Mouse (Mus musculus): Measurements from ENCODE around the gene Phactr2.
A peak's percentile ranks its signal among the peaks of the same experiment; 100 is the strongest.

Gene Phactr2

DNA sequence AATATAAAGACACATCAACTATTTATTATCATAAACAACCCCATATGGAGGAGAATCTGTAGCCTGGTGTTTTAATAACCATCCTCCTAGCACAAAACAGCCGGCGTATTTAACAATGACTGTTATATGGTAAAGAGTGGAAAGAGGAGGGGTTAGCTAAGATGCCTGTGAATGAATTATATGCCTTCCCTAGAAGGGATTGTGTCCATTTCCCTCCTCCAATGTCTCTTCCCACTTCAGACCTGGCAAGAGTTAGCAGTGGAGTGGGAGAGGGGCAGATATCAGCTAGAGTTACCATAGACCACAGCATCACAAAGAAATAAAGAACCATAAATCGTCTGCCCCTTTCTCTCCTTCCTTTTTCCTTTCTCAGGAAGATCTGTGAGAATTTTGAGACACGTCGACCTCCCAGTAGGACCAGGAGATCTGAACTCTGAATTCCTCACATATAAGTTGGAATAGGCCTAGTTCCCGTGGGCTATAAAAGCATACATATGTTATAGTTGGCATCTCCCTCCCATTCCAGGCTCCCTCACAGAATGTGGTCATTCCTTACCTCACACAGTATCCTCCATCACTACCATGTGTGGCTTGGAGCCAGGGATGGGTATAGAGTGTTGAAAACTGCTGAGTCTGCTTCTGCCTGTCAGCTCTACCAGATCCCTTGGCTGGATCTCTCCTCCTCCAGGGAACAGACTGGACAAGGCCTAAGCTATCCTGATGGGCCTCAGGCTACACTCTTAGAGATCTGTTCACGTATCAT is 25.7 kb downstream of the Phactr2 start:
- DNase-seq (ENCODE audit: low spot score), result peak; percentile 41

DNA sequence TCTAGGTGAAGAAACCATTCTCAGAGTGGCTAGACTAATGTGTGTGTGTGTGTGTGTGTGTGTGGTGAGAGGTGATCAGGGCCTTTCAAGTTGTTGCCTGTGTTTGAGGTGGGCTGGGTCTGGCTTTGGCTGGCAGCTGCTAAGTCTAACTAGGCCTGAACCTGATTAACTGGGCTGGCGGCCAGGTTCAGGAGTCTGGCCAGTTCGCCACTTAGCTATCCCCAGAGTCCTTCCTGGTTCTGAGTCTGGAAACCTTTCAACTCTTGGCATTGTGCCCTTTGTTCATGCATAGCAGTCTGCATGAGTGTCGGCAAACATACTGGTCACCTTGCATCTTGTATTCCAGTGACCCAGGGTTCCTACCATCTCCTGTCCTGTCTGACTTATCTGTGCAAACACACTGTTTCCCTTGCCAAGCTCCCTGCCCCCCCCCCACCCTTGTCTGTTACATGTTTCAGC is 27.4 kb downstream of the Phactr2 start:
- DNase-seq (ENCODE audit: low spot score), result peak; percentile 100

DNA sequence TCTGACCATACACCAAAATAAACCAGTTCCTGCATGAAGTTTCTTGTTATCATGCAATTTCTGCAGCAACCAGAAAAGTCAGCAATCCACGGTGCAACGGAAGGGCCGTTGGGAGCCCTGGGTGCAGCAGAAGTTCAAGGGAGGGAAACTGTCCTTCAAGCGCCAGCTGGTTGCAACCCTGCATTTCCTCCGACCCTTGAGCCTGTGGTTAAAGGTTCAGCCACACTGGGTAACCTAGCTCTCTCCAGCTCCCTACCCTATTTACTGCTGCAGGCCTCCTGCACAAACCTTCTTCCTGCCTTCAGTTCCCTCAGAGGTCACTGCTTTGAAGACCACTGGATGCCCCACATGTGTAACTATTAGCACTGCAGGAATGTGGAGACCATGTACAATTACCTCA is 30.0 kb downstream of the Phactr2 start:
- no peak for DNase-seq (ENCODE audit: low spot score)

DNA sequence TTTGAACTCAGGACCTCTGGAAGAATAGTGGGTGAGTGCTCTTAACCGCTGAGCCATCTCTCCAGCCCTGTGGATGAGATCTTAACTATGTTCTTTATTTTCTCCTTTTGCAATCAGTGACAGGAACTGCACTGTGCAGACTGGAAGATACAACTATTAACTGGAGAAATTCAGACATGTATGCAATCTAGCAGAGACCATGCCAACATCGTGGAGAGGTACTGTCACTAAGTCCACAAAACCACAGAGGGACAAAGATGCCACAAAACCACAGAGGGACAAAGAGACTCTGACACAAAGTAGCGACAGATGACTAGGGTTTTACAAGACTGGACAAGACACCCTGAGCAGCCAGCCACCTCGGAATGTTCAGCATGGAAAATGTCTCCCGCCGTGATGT is 30.6 kb downstream of the Phactr2 start:
- no peak for DNase-seq (ENCODE audit: low spot score)

DNA sequence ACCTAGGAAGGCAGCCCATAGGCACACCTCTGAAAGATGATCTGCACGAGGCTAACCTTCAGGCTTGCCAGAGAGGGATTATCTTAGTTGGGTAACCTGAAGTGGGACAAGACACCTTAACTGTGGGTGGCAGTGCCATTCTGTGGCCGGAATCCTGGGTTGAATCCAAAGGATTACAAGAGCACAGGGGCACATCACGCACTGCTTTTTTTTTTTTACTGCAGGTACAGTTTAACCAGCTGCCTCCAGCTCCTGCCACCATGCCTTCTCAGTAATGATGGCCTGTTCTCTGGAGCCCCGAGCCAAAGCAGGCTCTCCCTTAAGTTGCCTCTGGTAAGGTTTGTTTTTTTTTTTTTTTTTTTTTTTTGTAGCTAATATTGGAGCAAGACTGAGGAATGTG is 33.9 kb downstream of the Phactr2 start:
- no peak for DNase-seq (ENCODE audit: low spot score)

DNA sequence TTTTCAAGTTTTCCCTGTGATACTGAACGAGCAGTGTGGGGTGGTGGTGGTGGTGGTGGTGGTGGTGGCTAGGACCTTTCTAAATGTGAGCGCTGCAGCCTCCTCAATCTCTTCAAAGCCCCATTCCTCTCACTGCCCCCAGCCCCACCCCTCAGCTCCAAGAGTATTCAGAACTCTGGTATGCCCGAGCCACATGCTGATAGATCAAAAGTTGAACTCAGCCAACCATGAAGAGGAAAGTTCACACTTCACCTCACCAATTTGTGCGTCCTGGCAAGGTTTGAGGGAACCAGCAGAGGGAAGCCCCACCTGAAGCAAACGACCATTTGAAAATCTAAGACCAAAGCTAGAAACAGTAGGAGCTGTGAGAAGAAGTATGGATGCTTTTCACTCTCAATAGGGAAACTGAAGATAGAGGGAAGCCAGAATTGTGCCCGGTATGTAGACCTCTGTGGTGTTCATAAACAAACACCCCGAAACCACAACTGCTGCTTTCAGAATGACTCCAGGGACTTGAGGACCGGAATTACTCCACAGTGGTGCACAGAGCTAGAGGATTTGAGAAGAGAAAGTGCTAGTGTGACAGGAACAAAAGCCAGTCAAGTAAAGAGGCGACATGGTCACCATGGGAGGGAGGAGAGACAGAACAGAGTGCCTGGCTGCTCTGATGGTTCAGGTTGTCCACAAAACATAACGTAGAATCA is 35.9 kb downstream of the Phactr2 start:
- no peak for DNase-seq (ENCODE audit: low spot score)

DNA sequence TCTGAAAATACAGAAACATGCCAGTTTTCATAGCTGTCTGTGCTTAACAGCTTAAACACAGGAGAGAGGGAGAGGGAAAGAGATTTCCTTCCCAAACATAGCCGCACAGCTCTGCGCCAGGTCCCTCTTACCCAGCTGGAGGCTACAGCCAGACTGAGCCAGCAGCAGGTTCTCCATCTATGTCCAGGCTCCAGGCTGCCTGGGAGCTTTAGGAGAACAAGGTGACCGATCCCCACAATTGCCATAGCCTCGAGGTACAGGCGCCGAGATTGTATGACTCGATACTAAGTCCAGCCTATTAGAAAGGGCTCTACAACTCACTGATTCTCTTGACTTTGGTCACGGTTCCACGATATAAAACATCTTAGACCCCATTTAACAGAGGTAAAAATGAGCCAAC is 37.2 kb downstream of the Phactr2 start:
- DNase-seq (ENCODE audit: low spot score), result no peak

DNA sequence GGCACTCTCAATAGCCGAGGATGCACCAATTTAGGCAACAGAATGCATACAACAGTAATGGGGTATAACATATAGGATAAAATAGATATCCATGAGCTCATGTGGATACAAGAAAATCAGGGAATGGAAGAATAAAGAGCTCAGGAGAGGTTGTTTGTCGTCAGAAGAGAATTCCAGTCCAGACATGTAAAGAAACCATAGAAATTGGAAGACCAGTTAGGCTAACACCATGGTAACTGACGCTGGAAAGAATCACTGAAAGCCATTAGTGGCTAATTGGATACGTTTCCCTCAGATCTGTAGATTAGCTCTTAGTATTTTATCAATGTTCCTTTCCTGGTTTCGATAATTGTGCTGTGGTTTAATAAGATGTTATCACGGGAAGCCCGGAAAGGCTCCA is 41.2 kb downstream of the Phactr2 start:
- no peak for DNase-seq (ENCODE audit: low spot score)

DNA sequence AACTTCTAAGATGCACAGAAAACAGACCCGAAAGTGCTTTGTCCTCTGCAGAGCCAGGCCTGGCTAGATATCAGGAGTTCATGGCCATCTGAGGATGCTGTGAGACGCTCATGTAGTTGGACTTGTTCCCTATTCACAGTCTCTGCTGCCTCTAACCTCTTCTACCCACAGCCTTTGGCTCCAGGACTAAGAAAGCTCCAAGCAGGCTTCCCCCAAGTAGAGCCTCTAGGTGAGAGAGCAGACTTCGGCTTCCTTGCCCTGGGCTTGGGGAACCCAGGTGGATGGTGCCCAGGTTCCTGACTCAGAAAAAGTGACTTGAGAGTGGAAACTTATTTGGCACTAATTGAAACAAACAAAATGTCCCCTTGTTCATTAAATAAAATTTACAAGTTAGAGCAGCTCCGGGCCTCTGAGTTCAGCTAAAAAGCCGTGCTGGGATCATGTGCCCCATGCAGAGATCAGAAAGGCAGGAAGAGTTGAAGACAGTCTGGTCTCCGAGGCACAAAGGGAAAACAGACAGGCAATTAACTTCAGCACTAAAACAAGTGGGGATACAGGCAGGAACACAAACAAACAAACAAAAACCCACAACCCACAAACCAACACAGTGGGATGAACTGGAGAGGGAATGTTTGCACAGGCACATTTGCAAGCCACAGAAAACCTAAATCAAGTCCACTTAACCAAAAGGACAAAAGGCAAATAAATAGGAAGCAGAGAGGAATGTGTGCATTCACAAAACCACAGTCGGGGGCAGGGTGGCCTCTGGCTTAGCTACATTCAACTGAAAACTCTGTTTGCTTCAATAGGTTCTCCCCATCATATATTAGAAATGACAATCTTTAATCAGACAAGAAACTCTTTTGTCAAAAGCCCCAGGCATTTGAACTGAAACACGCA is 42.3 kb downstream of the Phactr2 start:
- no peak for DNase-seq (ENCODE audit: low spot score)

DNA sequence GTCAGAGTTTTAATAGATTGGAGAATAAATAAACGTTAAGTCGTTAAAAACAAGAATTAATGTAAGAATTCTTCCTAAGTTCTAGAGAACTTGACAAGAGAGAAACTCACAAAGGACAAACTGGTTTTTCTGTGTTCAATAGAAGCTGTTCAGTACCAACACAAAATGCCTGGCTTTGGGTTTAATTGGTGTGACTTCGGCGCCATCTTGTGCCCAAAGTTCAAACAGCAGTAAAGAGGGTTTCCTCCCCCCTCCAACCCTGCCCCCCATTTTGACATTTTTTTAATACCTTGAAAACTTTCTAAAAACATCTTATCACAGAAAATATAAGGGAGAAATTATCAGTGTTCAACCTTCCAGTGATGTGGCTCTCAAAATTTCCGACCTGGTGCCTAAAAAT is 44.4 kb downstream of the Phactr2 start:
- peak; percentile 82 for DNase-seq (ENCODE audit: low spot score)

DNA sequence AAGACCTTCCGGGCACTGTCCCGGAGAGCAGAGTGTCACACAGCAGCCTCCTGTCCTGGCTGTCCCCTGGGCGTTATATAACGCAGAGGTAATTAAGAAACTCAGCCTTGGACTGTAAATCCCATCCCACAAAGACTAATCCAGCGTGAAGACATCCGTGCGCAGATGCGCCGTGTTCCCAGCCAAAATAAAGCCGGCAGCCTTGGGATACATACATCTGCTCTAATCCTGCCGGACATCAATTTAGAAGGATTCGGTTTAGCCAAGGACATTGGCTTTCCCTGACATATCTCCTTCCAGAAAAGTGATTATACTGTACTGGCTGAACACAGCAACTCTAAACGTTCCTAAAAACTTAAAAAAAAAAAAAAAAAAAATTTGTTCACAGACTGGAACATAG is 45.0 kb downstream of the Phactr2 start:
- DNase-seq (ENCODE audit: low spot score), result peak; percentile 66

DNA sequence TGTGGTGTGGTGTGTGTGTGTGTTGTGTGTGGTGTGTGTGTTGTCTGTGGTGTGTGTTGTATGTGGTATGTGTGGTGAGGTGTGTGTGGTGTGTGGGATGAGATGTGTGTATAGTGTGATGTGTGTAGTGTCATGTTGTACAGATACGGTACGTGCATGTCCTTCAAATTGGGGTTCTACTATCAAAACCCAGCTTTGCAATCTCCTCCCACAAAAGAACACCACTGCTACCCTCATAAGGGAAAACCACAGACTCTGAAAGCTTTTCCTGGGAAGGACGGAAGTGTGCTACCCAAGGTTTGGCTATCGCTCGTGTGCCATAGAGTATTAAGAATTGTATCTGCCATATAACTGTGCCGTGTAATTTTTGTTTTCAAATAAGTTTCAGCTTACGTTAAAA is 45.7 kb downstream of the Phactr2 start:
- no peak for DNase-seq (ENCODE audit: low spot score)

DNA sequence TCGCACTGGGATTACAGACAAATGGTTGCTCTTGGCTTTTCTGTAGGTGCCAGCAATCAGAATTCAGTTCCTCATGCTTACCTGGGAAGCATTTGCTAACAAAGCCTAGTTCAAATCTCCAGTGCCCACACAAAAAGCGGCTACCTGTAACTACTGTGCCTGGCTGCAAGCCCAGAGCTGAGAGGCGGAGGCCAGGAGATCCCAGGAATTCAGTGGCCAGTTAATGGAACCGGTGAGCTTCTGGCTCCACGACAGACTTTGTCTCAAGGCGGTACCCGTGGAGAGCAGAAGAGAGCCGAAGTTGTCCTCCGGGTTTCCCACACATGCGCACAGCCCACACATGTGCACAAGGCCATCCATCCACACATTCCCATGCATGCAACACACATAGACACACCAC is 46.6 kb downstream of the Phactr2 start:
- no peak for DNase-seq (ENCODE audit: low spot score)

DNA sequence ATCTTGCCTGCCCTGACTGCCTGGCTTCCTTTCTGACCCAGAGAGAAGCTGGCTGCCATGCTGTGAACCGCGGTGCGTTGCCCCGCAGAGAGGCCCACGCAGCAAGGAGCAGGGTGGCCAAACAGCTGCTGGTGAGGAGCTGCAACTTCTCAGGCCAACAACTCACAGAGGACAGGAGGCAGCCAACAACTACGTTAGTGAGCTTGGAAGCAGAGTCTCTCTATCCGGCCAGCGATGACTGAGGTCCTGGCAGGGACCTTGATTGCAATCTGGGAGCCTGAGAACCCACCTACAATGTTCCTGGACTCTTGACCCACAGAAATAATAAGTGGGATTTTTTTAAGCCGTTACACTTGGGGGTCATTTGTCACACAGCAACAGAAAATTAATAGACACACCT is 49.0 kb downstream of the Phactr2 start:
- no peak for DNase-seq (ENCODE audit: low spot score)

DNA sequence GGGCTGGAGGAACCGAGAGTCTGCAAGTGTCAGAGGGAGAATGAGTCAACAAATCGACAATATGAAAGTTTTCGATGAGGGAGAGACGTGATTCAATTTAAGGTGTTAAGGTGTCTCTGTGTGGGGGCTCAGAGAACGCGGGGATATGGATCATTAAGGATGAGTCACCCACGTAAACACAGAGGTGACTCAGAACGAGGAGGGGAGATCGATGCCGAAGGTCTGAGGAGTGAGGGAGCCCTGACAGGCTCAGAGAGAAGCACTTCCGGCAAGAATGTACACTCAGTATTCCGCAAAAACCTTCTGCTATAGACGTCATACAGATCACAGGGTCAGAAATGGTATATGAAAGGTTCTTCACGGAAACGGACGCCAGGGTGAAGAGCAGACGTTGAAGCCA is 49.7 kb downstream of the Phactr2 start:
- no peak for DNase-seq (ENCODE audit: low spot score)

DNA sequence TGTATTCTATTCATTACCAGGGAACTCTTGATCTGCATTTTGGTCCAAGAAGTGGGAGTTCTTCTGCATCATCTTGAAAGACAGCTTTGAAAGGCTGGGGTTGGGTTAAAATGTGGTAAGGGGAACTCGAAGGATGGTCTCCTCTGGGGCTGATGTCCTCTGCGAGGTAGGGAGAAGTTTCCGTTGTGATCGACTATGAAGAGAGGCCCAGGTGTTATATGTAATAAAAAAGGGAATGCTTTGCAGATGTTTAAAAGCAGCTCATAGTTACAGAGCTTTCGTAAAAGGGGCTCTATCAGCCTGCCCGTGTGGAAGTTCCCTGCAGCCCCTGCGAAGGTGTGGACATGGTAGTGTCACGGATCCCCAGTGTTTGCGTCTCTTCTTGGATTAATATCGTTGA is 50.2 kb downstream of the Phactr2 start:
- DNase-seq (ENCODE audit: low spot score), result no peak

DNA sequence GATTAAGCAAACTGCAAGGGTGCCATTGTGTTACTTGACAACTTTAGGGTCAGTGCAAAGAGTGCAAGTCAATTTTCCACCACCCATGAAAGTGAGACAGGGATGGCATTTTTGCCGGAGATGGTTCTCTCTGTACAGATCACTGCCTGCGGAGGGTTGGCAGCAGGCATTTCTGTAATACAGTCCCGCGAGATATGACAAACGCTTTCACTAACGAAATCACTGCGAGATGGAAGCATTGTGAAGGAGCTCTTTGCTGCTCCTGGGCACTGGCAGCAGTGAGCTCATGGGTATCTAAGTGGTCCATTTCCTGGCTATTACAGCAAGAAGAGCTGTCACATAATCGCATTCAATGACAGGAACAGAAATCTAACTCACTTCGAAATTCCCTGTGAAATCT is 52.1 kb downstream of the Phactr2 start:
- DNase-seq (ENCODE audit: low spot score), result peak; percentile 71

DNA sequence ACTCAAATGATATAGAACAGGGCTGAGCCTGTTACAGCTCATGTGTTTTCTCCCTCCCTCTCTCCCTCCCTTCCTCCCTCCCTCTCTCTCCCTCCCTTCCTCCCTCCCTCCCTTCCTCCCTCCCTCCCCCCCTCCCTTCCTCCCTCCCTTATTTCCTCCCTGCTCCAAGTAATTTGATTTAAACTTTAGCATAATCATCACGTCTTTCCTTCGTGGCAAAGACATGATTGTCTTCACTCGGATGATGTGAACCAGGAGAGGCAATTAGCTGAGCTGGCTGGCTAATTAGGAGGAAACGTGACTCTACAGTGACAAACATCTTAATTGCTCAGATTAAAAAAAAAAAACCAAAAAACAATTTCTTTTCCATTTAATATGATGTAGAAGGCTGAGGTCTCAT is 55.0 kb downstream of the Phactr2 start:
- peak; percentile 59 for DNase-seq (ENCODE audit: low spot score)

DNA sequence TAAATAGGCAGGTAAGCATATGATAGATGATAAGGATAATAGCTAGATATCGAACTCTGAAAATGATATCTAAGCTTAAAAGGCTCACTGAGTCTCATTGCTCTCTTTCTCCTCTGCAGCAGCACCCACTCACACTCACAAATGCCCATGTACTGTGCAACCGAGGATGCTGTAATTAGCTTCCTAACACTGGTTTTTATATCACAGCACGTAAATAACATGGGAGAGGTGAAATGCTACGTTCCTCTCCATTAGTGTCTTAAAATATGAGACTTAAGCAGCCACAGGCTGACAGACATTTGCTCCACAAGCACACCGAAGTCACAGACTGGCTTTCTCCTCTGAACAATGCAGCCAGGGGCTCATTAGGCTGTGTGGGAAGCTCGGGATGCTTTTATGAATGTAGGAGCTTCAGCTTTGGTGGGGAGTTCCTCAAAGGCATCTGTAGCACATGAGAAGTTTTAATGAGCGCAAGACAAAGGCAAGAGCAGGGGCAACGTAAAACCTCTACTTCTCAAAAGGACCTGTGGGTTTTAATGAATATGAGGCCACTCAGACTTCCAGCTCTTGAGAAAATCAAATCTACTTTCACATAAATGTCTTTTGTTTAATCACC is 58.6 kb downstream of the Phactr2 start:
- DNase-seq (ENCODE audit: low spot score), result no peak

DNA sequence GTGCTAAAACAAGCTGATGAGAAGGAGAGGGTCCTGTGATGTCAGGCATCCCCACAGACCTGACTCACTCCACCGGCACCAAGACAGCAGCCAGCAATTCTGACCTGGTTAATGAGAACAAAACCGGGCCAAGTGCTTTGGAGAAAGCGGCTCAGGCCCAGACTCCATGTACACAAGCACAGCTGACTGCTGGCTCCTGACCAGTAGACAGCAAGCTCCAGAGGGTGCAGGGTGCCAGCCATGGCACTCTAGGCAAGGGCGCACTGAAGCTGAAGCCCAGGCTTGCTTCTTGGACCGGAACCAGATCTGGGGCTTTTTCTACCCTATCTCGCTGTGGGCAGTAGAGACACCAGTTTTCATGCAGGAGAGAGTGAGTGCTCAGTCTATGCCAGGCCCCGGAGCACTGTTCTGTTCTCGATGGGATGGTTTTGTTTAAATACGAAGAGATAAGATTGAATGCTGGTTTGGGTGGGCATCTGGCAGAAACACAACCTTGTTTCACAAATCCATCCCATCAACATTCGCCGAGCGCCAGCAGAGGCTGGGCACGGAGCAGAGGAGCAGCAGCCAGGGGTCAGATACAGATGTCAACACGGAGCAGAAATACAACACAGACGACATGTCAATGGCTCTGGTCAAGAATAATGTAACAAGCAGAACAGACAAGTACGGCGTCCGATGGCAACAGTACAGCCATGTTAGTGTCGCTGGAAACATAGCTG is 61.8 kb downstream of the Phactr2 start:
- DNase-seq (ENCODE audit: low spot score), result peak; percentile 53

DNA sequence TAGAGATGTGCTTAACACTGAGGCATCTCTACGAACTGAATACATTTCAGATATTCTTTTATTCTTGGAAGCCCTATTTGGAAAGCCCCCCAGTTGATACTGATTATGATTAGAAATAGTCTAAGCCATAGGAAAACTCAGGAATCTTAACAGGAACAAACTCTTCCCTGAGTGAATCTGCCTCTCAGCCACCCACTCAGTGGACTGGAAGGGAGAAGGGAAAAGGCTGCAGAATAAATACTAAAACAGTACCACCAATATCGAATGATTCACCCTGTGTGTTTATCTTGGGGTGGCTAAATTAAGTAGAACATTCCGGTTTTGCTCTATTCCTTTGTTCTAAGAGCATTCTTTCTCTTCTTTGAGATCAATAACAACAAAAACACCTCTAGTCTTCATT is 63.2 kb downstream of the Phactr2 start:
- DNase-seq (ENCODE audit: low spot score), result no peak

DNA sequence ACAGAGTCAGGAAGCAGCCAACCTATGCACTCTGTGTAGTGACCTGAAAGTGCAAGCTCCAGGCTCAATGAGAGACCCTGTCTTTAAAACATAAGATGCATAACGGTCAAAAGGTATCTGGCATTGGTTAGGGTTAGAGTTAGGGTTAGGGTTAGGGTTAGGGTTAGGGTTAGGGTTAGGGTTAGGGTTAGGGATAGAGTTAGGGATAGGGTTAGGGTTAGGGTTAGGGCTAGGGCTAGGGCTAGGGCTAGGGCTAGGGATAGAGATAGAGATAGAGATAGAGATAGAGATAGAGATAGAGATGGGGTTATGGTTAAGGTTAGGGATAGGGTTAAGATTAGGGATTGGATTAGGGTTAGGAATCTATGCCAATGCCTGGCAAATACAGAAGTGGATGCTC is 72.2 kb downstream of the Phactr2 start:
- no peak for DNase-seq (ENCODE audit: low spot score)
